Mouse (Mus musculus) testis, adult 2 months (tissue): ENCODE measurements around the gene Mgat5b. TPM values are rescaled to one million over a fixed set of nuclear protein-coding genes. Genes with fewer than 3 reads are reported as not detected.

Experiments used
- H3K27ac ChIP-seq: fragments of 200-500 bp; 2 replicates; pipeline ENCODE4 v1.5.1; 2012; ENCODE audit warnings: low read depth, low read length; ENCODE audit not compliant: control insufficient read depth, insufficient read depth
- H3K27me3 ChIP-seq: fragments of 200-500 bp; 2 replicates; pipeline ENCODE4 v1.6.1; 2012; ENCODE audit warnings: mild to moderate bottlenecking, low read length, moderate library complexity; ENCODE audit not compliant: control insufficient read depth, insufficient read depth
- H3K36me3 ChIP-seq: fragments of 200-500 bp; 2 replicates; pipeline ENCODE4 v1.6.1; 2012; ENCODE audit warnings: mild to moderate bottlenecking, low read length; ENCODE audit not compliant: control insufficient read depth, insufficient read depth
- H3K4me1 ChIP-seq: fragments of 200-500 bp; 2 replicates; pipeline ENCODE4 v1.6.1; 2012; ENCODE audit warnings: low read length; ENCODE audit not compliant: control insufficient read depth, insufficient read depth
- H3K4me3 ChIP-seq: fragments of 200-500 bp; 2 replicates; pipeline ENCODE4 v1.5.1; 2012; ENCODE audit warnings: low read depth, mild to moderate bottlenecking, low read length, moderate library complexity, mixed read lengths; ENCODE audit not compliant: control insufficient read depth
- CTCF ChIP-seq: fragments of 200-500 bp; IDR thresholded peaks from 2 replicates; pipeline ENCODE4 v1.5.1; 2012; ENCODE audit warnings: low read depth, mild to moderate bottlenecking, inconsistent platforms, low read length, moderate library complexity; ENCODE audit not compliant: control insufficient read depth, insufficient read depth, insufficient replicate concordance
- POLR2A ChIP-seq: fragments of 200-500 bp; IDR thresholded peaks from 2 replicates; pipeline ENCODE4 v1.6.1; 2012; ENCODE audit warnings: low read depth, mild to moderate bottlenecking, inconsistent platforms, low read length, moderate library complexity; ENCODE audit not compliant: control insufficient read depth
- polyA plus RNA-seq: library from polyadenylated mRNA; depleted of rRNA; stranded (reverse); fragments of >200 nt; gene quantifications from 2 replicates; pipeline ENCODE4 v1.2.3, GENCODE M21; 2012

Mgat5b gene
- polyA plus RNA-seq, 1 experiment, result 5.9 TPM

- peaks cover 4% of the 10 kb centered on the region; the same call in 1 of the 2 replicates for H3K27me3 ChIP-seq
- no peak overlapping the region for H3K4me3 ChIP-seq
- no peak overlapping the region for H3K27ac ChIP-seq
- TF ChIP-seq POLR2A (no peak), CTCF (peak; percentile 71; the same call in 1 of the 2 replicates)
- peaks cover 12% of the 10 kb centered on the region for H3K4me1 ChIP-seq
- no peaks in the 10 kb centered on the region for H3K36me3 ChIP-seq
These were observed 80.3 kb downstream of the Mgat5b start for GRCm38 (mm10) chr11:116998935-116999334.

DNA sequence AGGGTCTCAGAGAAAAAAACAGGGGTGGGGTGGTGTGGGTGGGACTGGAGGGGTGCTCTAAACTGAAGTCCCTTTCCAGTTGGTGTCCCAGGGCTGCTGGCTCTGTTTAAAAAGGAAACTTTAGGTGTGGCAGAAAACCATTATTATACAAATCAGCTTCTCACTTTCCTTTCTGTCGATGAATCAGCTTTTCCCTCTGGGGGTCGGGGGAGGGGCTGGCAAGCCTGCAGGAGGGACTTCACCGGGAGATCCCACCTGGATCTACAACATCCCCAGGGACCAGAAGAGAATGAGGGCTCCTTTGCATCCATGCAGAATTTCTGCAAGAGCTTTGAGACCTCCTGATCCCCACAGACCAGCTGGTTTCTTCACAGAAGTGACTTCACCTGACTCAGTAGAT lies 81.6 kb downstream of the Mgat5b start:
- no peaks in the 10 kb centered on the region for H3K27me3 ChIP-seq
- H3K4me3 ChIP-seq, result no peak overlapping the region
- H3K36me3 ChIP-seq, result no peaks in the 10 kb centered on the region
- TF ChIP-seq CTCF, result no peak
- TF ChIP-seq POLR2A, result no peak
- no peak overlapping the region for H3K27ac ChIP-seq
- H3K4me1 ChIP-seq, result peaks cover 2% of the 10 kb centered on the region

- H3K27ac ChIP-seq, result no peak overlapping the region
- no peaks in the 10 kb centered on the region for H3K27me3 ChIP-seq
- H3K4me1 ChIP-seq, result peaks cover 2% of the 10 kb centered on the region
- no peak for TF ChIP-seq CTCF
- no peak for TF ChIP-seq POLR2A
- H3K36me3 ChIP-seq, result no peaks in the 10 kb centered on the region
- H3K4me3 ChIP-seq, result no peak overlapping the region
These were observed 83.1 kb downstream of the Mgat5b start for GRCm38 (mm10) chr11:117001789-117002188.

DNA sequence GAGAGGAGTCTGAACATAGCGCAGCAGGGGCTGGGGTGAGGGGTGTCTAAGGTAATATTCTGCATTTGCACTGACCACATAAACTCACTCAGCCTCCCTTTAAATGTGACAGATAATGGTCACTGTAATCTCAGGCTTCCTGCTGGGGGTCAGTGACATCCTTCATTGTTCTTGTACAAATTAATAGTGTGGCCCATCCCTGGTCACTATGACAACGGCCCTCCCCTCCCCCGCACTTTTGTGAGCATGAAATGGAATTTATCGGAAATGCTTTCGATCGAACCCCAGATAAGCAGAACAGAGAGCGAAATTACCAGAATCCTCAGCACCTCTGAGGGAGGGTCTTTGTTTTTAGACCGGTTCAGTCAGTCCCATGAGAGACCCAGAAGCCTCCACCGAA lies 84.8 kb downstream of the Mgat5b start:
- no peak for TF ChIP-seq POLR2A
- TF ChIP-seq CTCF, result no peak
- Histone ChIP-seq H3K27me3 (no peaks in the 10 kb centered on the region), H3K36me3 (no peaks in the 10 kb centered on the region), H3K4me3 (no peak overlapping the region), H3K27ac (no peak overlapping the region), H3K4me1 (peaks cover 2% of the 10 kb centered on the region)

DNA sequence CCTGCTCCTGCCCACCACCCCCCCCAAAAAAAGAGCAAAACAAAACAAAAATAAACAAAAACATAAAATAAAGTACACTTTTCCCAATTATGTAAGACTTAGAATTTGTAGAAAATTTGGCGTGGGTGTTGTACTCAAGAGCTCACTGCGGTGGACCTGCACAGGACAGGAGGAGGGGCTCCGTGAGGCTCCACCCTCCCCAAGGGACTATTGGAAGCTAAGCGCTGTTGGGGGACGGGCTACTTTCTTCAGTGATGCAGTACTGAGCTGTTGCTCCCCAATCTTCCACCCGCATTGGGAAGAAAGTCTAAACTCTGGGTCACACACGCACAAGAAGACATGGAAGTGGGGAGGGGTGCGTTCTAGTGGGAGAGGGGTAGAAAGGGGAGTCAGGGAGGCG lies 85.6 kb downstream of the Mgat5b start:
- Histone ChIP-seq H3K27me3 (no peaks in the 10 kb centered on the region), H3K4me1 (peaks cover 2% of the 10 kb centered on the region), H3K27ac (no peak overlapping the region), H3K36me3 (no peaks in the 10 kb centered on the region), H3K4me3 (no peak overlapping the region)
- no peak for TF ChIP-seq CTCF
- no peak for TF ChIP-seq POLR2A

DNA sequence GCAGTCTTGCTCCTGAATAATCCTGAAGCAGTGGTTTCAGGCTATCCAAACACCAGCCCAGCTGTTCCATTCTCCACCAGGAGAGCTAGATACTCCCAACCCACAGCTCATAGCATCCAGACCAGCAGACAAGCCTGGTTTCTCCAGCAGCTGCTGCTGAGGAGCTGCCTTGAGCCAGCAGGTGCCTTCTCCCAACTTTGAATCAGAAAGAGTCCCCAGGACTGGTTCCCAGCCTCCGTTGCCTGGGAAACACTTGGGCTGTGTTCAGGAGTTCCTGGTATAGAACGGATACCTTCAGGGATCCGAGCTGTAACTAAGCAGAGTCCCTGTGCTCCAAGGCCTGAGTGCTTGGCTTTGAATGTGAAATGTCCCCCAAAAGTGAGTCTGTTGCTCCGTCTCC lies 98.8 kb downstream of the Mgat5b start:
- TF ChIP-seq POLR2A, result no peak
- TF ChIP-seq CTCF, result no peak

DNA sequence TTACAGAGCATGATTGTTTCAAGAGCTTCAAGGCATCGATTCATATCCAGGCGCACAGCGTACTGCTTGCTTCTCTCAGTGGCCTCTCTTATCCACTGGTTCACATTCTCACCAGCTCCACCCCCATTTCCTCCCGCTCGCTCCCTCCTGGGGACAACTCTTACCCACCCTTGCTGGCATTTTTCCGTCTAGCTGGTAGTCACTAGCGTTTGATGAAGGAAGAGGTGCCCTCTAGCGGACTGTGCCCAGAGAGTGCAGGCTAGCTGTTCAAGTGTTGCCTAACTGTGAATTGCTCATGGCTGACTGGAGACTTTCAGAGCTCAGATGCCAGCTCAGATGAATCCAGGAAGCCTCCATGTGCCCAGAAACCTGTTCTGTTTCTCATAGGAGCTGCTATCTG lies 99.7 kb downstream of the Mgat5b start:
- no peak overlapping the region for H3K4me3 ChIP-seq
- TF ChIP-seq POLR2A (no peak), CTCF (peak; percentile 50; the same call in 1 of the 2 replicates)
- H3K36me3 ChIP-seq, result no peaks in the 10 kb centered on the region
- H3K27ac ChIP-seq, result no peak overlapping the region
- no peaks in the 10 kb centered on the region for H3K27me3 ChIP-seq
- no peaks in the 10 kb centered on the region for H3K4me1 ChIP-seq

More for the DNA sequence above, 98.8 kb downstream of the Mgat5b start:
- no peak overlapping the region for H3K27ac ChIP-seq
- H3K27me3 ChIP-seq, result no peaks in the 10 kb centered on the region
- no peak overlapping the region for H3K4me3 ChIP-seq
- H3K36me3 ChIP-seq, result no peaks in the 10 kb centered on the region
- no peaks in the 10 kb centered on the region for H3K4me1 ChIP-seq

DNA sequence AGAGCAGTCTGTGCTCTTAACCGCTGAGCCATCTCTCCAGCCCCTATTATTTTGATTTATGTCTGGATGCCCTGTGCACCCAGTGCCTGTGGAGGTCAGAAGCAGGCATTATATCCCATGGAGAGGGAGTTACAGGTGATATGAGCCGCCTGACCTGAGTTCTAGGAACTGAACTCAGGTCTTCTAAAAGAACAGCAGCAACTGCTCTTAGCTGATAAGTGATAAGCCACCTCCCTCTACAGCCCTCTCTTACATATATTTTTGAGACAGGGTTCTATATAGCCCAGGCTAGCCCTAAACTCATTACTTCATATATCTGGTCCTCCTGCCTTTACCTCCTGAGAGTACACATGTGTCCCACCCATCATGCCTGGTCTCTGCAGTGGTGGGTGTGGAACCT lies 102.4 kb downstream of the Mgat5b start:
- TF ChIP-seq POLR2A, result no peak
- TF ChIP-seq CTCF, result no peak
- H3K4me1 ChIP-seq, result no peaks in the 10 kb centered on the region
- no peak overlapping the region for H3K27ac ChIP-seq
- no peaks in the 10 kb centered on the region for H3K27me3 ChIP-seq
- H3K4me3 ChIP-seq, result no peak overlapping the region
- H3K36me3 ChIP-seq, result no peaks in the 10 kb centered on the region
